Mouse (Mus musculus): ENCODE measurements around the gene Tuba1b. TPM values are rescaled to one million over a fixed set of nuclear protein-coding genes. Genes with fewer than 3 reads are reported as not detected.

The Tuba1b gene
- polyA plus RNA-seq (2021; fragmentation: Nextera tagmentation): 1,496 and 1,539 TPM in 2 replicates
- long read RNA-seq, experiment 1, transcript Tuba1b-201 (4 exons, 1,743 nt): major isoform, 2,640 of 2,890 reads
- long read RNA-seq, experiment 1, partial matches to known transcripts: 243 of 2,890 reads
- long read RNA-seq, experiment 1, other reads (novel, unspliced or antisense): 7 of 2,890 reads
- long read RNA-seq, experiment 2, transcript Tuba1b-201 (4 exons, 1,743 nt): major isoform, 6,622 of 6,760 reads
- long read RNA-seq, experiment 2, partial matches to known transcripts: 115 of 6,760 reads
- long read RNA-seq, experiment 2, other reads (novel, unspliced or antisense): 23 of 6,760 reads

DNA sequence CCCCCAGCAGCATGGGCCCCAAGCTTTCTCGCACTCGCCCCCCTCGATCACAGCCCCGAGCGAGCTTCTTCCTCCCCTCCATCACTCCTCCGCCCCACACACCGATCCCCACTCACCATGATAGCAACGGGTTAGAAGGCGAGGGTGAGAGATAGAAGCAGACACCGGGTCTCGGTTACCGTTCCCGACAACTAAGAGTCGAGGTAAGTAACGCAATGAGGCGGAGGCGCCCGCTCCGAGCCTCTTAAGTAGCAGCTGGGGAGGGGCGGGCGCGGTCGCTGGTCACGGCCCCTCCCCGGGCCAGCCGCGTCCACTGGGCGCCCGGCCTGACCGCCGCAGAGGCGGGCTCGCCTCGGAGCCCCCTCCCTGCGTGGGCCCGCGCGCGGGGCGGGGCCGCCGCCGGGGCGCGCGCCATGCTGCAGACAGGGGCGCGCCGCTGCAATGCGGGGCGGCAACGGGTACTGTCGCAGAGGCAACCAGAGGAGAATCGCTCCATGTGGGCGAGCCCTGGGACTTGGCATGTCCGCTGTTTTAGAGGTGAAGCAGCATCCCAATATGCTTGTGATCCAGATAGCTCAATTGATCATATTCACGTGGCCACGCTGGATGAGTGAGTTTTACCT, at the start of gene Tuba1b:
Tuba1b (minus strand) TSS at position 349 of the 623 bp plus-strand sequence.

DNA sequence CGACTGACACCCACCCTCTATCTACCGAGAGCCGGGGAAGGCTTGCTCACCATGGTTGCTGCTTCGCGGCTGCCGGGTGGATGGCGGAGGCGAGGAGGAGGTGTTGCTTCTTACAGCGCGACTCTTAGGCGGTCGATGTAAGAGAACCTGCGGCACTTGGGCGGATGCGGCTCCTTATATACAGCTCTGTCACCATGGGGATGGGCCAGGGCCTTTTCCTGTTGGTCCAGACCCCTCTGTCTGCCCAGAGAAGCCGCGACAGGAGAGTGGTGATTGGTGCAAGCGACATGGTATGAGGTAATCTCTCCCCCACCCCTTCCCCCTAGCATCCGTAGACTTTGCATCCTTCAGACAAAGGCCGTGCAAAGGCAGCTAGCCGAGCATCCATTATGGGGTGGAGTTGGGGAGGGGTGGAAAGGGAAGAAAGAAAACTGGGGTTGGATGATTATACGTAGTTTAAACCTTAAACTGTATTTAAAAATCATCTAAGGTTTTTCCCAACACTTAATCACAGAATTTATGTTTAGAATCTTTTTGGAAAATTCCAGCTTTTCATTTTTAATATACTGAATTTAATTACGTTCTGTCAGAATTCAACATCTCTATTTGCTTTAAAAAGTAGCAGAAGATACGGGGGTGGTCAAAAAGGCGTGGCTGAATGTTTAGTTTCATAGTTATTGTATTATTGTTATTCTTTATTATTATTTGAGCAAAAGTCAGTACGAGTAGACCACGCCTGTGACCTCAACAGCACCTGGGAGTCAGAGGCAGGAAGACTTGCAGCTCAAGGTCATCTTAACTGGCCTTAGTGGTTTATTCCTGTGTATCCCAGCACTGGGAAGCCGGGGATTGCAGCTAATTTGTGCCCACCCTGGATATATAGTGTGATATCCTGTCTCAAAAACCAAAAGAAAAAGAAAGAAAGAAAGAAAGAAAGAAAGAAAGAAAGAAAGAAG, 19.3 kb upstream of the Tuba1b start, which contains the start of the genes Gm49450 and Tuba1a:
Gm49450 (minus strand) TSS at position 151 of the 956 bp plus-strand sequence.
Tuba1a (minus strand) TSS at position 303 of the 956 bp plus-strand sequence.

DNA sequence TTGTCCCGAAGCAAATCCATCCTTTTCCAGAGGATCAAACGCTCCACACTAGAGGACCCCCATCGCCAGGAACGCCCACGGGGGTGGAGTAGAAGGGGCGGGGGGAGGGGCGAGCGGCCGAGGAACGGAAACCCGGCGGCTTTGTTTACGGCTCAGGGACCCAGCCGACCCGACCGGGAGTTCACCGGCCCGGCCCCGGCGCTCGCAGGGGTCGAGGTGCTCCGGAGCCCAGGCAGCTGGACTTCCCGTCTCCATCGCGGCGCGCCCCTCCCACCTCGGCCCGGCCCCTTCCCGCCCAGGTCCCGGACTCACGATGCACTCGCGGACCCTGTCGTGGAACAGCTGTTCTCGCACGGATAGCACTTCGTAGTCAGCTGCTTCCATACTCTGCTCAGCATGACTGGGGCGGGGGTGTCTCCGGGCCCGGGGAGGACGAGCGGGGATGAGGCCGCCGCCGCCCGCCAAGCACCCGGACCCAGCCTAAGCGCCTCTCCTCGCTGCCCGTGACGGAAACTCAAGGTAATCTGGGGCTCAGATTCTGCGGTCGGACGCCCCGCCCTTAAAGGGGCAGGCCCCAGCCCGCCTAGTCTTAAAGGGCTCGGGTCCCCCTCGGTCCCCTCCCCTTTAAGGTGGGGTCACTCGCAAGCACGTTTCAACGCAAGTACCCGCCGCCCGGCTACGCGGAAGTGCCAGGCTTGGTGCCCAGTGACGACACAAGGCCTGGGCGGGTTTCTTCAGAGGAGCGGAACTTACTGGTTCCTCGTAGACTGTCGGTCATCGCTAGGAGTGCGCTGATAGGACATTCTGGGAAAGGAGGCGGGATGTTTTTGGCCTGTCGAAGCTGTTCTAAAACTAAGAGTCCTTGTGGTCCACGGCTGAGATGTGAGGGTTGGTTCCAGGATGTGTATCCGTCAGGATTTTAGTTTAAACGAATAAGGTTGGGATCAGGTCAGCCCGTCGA, 16.5 kb downstream of the Tuba1b start, which contains the start of gene Lmbr1l:
Lmbr1l (minus strand) TSS at position 694 of the 961 bp plus-strand sequence.

DNA sequence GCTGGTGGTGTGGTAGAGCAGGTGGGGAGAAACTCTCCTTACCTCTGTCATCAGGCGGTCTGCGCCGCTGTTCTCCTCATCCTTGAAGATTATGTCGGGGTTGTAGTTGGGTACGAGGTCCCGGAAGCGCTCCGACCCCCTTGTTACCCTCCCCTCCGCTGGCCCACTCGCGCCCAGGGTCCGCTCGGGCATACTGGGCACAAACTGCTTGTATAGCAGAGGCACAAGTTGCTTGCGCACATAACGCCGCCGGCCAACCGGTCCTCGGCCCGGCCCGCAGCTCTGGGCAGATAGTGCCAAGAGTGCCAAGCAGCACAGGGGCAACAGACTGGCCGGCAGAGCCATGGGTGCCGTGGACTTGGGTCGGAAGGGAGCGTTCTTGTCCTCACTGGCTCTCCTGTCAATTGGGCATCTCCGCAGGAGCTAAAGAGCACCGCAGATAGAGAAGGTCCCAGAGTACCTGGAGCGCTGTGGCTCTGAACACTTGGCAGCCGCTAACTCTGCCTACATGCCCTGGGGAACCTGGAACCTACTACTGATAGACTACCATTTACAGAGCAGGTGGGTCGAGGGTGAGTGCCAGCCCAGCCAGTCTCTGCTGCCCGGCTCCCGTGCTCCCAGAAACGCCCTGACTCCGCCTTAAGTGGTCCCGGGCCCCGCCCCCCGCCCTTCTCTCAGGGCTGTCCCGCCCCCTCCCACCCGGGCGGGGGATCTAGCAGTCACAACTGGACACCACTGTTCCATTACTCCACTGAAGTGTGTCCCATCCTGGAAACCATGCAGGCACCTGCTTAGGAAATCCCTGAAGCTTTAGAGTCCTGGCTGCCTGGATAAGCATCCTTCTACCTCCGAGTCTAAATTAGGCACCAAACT, 36.2 kb downstream of the Tuba1b start, which contains the start of gene Dhh:
Dhh (minus strand) TSS at position 613 of the 873 bp plus-strand sequence.

DNA sequence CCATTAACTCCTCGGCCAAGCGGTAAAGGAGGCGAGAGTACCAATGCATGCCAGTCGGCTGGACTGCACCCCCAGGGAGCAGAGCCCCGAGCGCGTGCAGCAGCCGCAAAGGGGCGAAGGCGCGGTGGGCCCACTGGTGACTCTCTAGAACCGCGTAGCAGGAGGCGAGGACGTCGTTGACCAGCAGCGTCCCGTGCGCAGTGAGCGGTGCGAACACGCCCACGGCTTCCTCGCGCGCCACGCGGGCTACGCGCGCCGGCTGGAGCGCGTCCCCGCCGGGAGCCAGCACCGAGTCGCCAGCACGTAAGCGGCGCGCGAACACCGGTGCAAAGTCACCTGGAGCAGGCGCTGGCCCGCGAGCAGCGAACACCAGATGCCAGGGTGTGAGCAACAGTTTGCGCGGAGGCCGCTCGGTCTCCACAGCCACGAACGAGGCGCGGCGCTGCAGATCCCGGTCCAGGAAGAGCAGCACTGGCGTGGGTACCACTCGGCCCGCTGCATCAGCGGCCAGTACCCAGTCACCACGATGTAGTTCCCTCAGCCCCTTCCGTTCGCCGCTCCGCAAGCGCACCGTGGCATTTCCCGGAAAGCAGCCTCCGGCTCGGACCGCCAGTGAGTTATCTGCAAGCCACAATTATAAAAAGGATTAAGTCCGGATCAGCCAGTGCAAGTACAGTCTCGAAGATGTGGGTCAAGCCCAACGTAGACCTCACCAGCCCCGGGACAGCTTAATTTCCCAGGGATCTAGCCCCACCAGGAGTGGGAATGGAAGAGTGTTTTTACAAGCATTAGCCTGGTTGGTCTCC, 40.2 kb downstream of the Tuba1b start, which contains the start of gene Rhebl1:
Rhebl1 (minus strand) TSS at position 601 of the 806 bp plus-strand sequence.

Other genes with a start within 250 kb of the Tuba1b start
- 8.4 and 9.0 TPM in 2 replicates for gene Ccdc65, start 226.4 kb downstream of the Tuba1b start, polyA plus RNA-seq (2021; fragmentation: Nextera tagmentation)
- 3.1 and 4.6 TPM in 2 replicates for gene Fkbp11, start 206.4 kb downstream of the Tuba1b start, polyA plus RNA-seq (2021; fragmentation: Nextera tagmentation)
- 93.9 and 99.4 TPM in 2 replicates for gene Arf3, start 171.4 kb downstream of the Tuba1b start, polyA plus RNA-seq (2021; fragmentation: Nextera tagmentation)
- gene Wnt10b, start 156.4 kb downstream of the Tuba1b start, polyA plus RNA-seq (2021; fragmentation: Nextera tagmentation): not detected in 2 replicates
- gene Wnt1, start 144.7 kb downstream of the Tuba1b start, polyA plus RNA-seq (2021; fragmentation: Nextera tagmentation): 0.72 and 1.0 TPM in 2 replicates
- gene Ddn, start 125.1 kb downstream of the Tuba1b start, polyA plus RNA-seq (2021; fragmentation: Nextera tagmentation): 118 TPM in 2 replicates
- 66.5 and 71.5 TPM in 2 replicates for gene Prkag1, start 103.0 kb downstream of the Tuba1b start, polyA plus RNA-seq (2021; fragmentation: Nextera tagmentation)
- gene Kmt2d, start 63.4 kb downstream of the Tuba1b start, polyA plus RNA-seq (2021; fragmentation: Nextera tagmentation): 18.0 and 18.2 TPM in 2 replicates
- gene Rhebl1, start 40.0 kb downstream of the Tuba1b start, polyA plus RNA-seq (2021; fragmentation: Nextera tagmentation): 6.5 and 10.1 TPM in 2 replicates
- gene Dhh, start 36.0 kb downstream of the Tuba1b start, polyA plus RNA-seq (2021; fragmentation: Nextera tagmentation): 0.08 and 0.19 TPM in 2 replicates
- gene Lmbr1l, start 16.3 kb downstream of the Tuba1b start, polyA plus RNA-seq (2021; fragmentation: Nextera tagmentation): 0.29 and 1.7 TPM in 2 replicates
- 0.53 TPM in 1 of 2 replicates, not detected in the other for gene Gm49450, start 19.0 kb upstream of the Tuba1b start, polyA plus RNA-seq (2021; fragmentation: Nextera tagmentation)
- 3,348 and 3,759 TPM in 2 replicates for gene Tuba1a, start 19.1 kb upstream of the Tuba1b start, polyA plus RNA-seq (2021; fragmentation: Nextera tagmentation)
- gene Tuba1c, start 95.3 kb upstream of the Tuba1b start, polyA plus RNA-seq (2021; fragmentation: Nextera tagmentation): 2.4 and 6.3 TPM in 2 replicates
- 2.1 and 3.3 TPM in 2 replicates for gene Prph, start 120.6 kb upstream of the Tuba1b start, polyA plus RNA-seq (2021; fragmentation: Nextera tagmentation)
- gene Troap, start 140.0 kb upstream of the Tuba1b start, polyA plus RNA-seq (2021; fragmentation: Nextera tagmentation): 0.11 and 0.14 TPM in 2 replicates
- gene C1ql4, start 153.3 kb upstream of the Tuba1b start, polyA plus RNA-seq (2021; fragmentation: Nextera tagmentation): not detected in 2 replicates
- gene Dnajc22, start 158.6 kb upstream of the Tuba1b start, polyA plus RNA-seq (2021; fragmentation: Nextera tagmentation): not detected in 2 replicates
- 5.3 and 5.5 TPM in 2 replicates for gene Spats2, start 191.4 kb upstream of the Tuba1b start, polyA plus RNA-seq (2021; fragmentation: Nextera tagmentation)

Data from layer of hippocampus, adult 6 months (tissue).